ENCODE assay signal across 21 mouse cellular contexts in genomic region chr9:96445351-96445750, GRCm38 (mm10).
"Had no signal": no experiment of that assay in that cellular context is flagged by ENCODE, and none has a peak within 500 bp of the region (broad histone marks: within the 10 kb centered on the region; RNA-seq: fewer than 3 reads in every experiment).

No protein-coding gene starts in this region.

- H3K4me1 ChIP-seq: limb, embryonic 13.5 days; liver, embryonic 15.5 days; lung, embryonic 15.5 days; stomach, embryonic 15.5 days had no signal

- H3K9ac ChIP-seq: kidney, embryonic 15.5 days; limb, embryonic 13.5 days; liver, embryonic 12.5 days; liver, embryonic 15.5 days; lung, embryonic 15.5 days; stomach, embryonic 15.5 days had no signal

- H3K27ac ChIP-seq: kidney, embryonic 15.5 days; limb, embryonic 10.5 days; limb, embryonic 13.5 days; liver, embryonic 12.5 days; liver, embryonic 15.5 days; lung, embryonic 15.5 days; stomach, embryonic 15.5 days had no signal

- H3K9me3 ChIP-seq: kidney, embryonic 15.5 days; limb, embryonic 10.5 days; limb, embryonic 13.5 days; liver, embryonic 12.5 days; liver, embryonic 15.5 days; lung, embryonic 15.5 days; stomach, embryonic 15.5 days had no signal

- DNase-seq: kidney, postnatal 10 days; kidney, postnatal 4 days; liver; lung, adult 18-20 months; lung, postnatal 10 days; lung, postnatal 36 days; midbrain, embryonic 14.5 days; retina, postnatal 1 day; right cerebral cortex, postnatal 25 days; spleen, adult 18-20 months; thymus, adult 2 months; thymus, postnatal 14 days; thymus, postnatal 4 days had no signal

- H3K4me2 ChIP-seq: kidney, embryonic 15.5 days; limb, embryonic 13.5 days; liver, embryonic 12.5 days; liver, embryonic 15.5 days; lung, embryonic 15.5 days; midbrain, embryonic 11.5 days; stomach, embryonic 15.5 days had no signal

- ATAC-seq: liver, embryonic 12.5 days had no signal

- H3K27me3 ChIP-seq: kidney, embryonic 15.5 days; limb, embryonic 13.5 days; lung, embryonic 15.5 days; stomach, embryonic 15.5 days had no signal

- H3K4me3 ChIP-seq: kidney, embryonic 15.5 days; limb, embryonic 10.5 days; limb, embryonic 13.5 days; liver, embryonic 12.5 days; liver, embryonic 15.5 days; lung, embryonic 15.5 days; stomach, embryonic 15.5 days had no signal

- H3K36me3 ChIP-seq: kidney, embryonic 15.5 days; limb, embryonic 10.5 days; limb, embryonic 13.5 days; liver, embryonic 12.5 days; liver, embryonic 15.5 days; lung, embryonic 15.5 days; stomach, embryonic 15.5 days had no signal
